In genomic region chr10:91229518-91229961, GRCm38 (mm10) we compare ENCODE assay signal across 9 mouse cellular contexts. TPM values are rescaled to one million over a fixed set of nuclear protein-coding genes. Genes with fewer than 3 reads are reported as not detected.
A peak's percentile ranks its signal among the peaks of the same experiment; 100 is the strongest.
DNase-seq lines count a peak whose midpoint lies in the region; ATAC-seq lines count a peak whose summit lies in the region.
"Had no signal": no experiment of that assay in that cellular context is flagged by ENCODE, and none has a peak within 500 bp of the region (broad histone marks: within the 10 kb centered on the region; RNA-seq: fewer than 3 reads in every experiment).

No protein-coding gene starts in this region.

- H3K27ac ChIP-seq in heart, embryonic 13.5 days (replicated peaks) = peak overlapping the region; percentile 66
- peak overlapping the region; percentile 90 for H3K27ac ChIP-seq in limb, embryonic 13.5 days

- no peaks in the 10 kb centered on the region for H3K36me3 ChIP-seq in heart, embryonic 13.5 days
- no peaks in the 10 kb centered on the region for H3K36me3 ChIP-seq in limb, embryonic 13.5 days
- H3K36me3 ChIP-seq: G1E had no signal

- H3K9ac ChIP-seq in heart, embryonic 13.5 days = no peak overlapping the region
- no peak overlapping the region for H3K9ac ChIP-seq in limb, embryonic 13.5 days

- H3K9me3 ChIP-seq in heart, embryonic 13.5 days = no peaks in the 10 kb centered on the region
- no peaks in the 10 kb centered on the region for H3K9me3 ChIP-seq in limb, embryonic 13.5 days
- H3K9me3 ChIP-seq: G1E had no signal

- H3K27me3 ChIP-seq in heart, embryonic 13.5 days (replicated peaks) = no peaks in the 10 kb centered on the region
- H3K27me3 ChIP-seq in limb, embryonic 13.5 days = no peaks in the 10 kb centered on the region

- DNase-seq in layer of hippocampus, adult 18-20 months (ENCODE audit: low spot score in 2 of 2) = peak; percentile 11 to 44
- DNase-seq in layer of hippocampus, adult 9-11 months = no peak
- DNase-seq in cerebellum, postnatal 14 days = peak; percentile 41 to 54
- DNase-seq in retina, postnatal 1 day = peak; percentile 94
- no peak for DNase-seq in adrenal gland, adult 18-20 months (ENCODE audit: low spot score in 2 of 2)
- DNase-seq in thymus, postnatal 0 days (ENCODE audit: low spot score) = no peak

- no peak for ATAC-seq in heart, embryonic 13.5 days (ENCODE audit: extremely low read depth, insufficient number of reproducible peaks, low FRiP score, low TSS enrichment)
- peak; percentile 74 for ATAC-seq in limb, embryonic 13.5 days (ENCODE audit: low FRiP score, low read depth)

- H3K4me1 ChIP-seq in heart, embryonic 13.5 days = peaks cover 30% of the 10 kb centered on the region
- H3K4me1 ChIP-seq in limb, embryonic 13.5 days = peaks cover 45% of the 10 kb centered on the region

- H3K4me2 ChIP-seq in heart, embryonic 13.5 days = peak overlapping the region; percentile 23
- peak overlapping the region; percentile 52 for H3K4me2 ChIP-seq in limb, embryonic 13.5 days (replicated peaks)

- no peak overlapping the region for H3K4me3 ChIP-seq in heart, embryonic 13.5 days
- peak overlapping the region; percentile 15 for H3K4me3 ChIP-seq in limb, embryonic 13.5 days

- WGBS in heart, embryonic 13.5 days = 32% methylated on average over 7 of the region's 7 CpGs
- 11% methylated on average over 7 of the region's 7 CpGs for WGBS in limb, embryonic 13.5 days

RNA-seq across cellular contexts. Expression of gene Tmpo, which starts 48.4 kb away (rescaled TPM):
- total RNA-seq in layer of hippocampus, adult 18-20 months (2021) = 10 to 100 TPM; 40.5 to 41.4 TPM
- 128 and 129 TPM in 2 replicates for polyA plus RNA-seq in heart, embryonic 13.5 days (2015; fragmentation: Nextera tagmentation; extraction: Ambion mirVana)
- 273 and 275 TPM in 2 replicates for polyA plus RNA-seq in limb, embryonic 13.5 days (2015; fragmentation: Nextera tagmentation; extraction: Ambion mirVana)
- 10 to 100 TPM; 80.3 to 89.6 TPM for total RNA-seq in adrenal gland, adult 18-20 months (2021)
- polyA plus RNA-seq in thymus, postnatal 0 days (2015; fragmentation: Nextera tagmentation; extraction: Ambion mirVana) = 234 and 263 TPM in 2 replicates

Comparison
In these comparisons a context has a peak if more than half of its experiments do, and no peak if none do; other contexts are left out.
1. DNase-seq: peak in layer of hippocampus, adult 18-20 months (2 of 2), cerebellum, postnatal 14 days (2 of 2) and retina, postnatal 1 day (single experiment); none in layer of hippocampus, adult 9-11 months (single experiment), adrenal gland, adult 18-20 months (0 of 2) and thymus, postnatal 0 days (single experiment).